Comparison of ENCODE assay signal across 8 mouse cellular contexts in genomic region chr19:10979184-10980168, GRCm38 (mm10). TPM values are rescaled to one million over a fixed set of nuclear protein-coding genes. Genes with fewer than 3 reads are reported as not detected.
DNase-seq lines count a peak whose midpoint lies in the region; ATAC-seq and TF ChIP-seq lines count a peak whose summit lies in the region.

No protein-coding gene starts in this region.

- DNase-seq in ES-CJ7 (ENCODE audit: low read depth, low spot score) = peak; percentile 90
- peak; percentile 69 for DNase-seq in cerebellum, adult 11-12 months
- peak; percentile 78 for DNase-seq in forebrain, postnatal 0 days
- DNase-seq in heart, postnatal 36 days = peak; percentile 78 to 84
- DNase-seq in layer of hippocampus, adult 18-20 months (ENCODE audit: low spot score in 2 of 2) = peak; percentile 29 to 77
- peak; percentile 84 to 87 for DNase-seq in lung, adult 18-20 months
- DNase-seq in telencephalon, adult 2 months (ENCODE audit: low read depth, low spot score) = peak; percentile 33

- WGBS in forebrain, postnatal 0 days = 15% methylated on average over 18 of the region's 18 CpGs
- 13% methylated on average over 18 of the region's 18 CpGs for WGBS in neural tube, embryonic 13.5 days

- H3K27me3 ChIP-seq in forebrain, postnatal 0 days (ENCODE audit: insufficient read depth, low read length) = no peaks in the 10 kb centered on the region
- no peaks in the 10 kb centered on the region for H3K27me3 ChIP-seq in neural tube, embryonic 13.5 days

- no peak overlapping the region for H3K9ac ChIP-seq in forebrain, postnatal 0 days
- no peak overlapping the region for H3K9ac ChIP-seq in neural tube, embryonic 13.5 days

- no peaks in the 10 kb centered on the region for H3K9me3 ChIP-seq in forebrain, postnatal 0 days (ENCODE audit: low read length)
- H3K9me3 ChIP-seq in neural tube, embryonic 13.5 days = no peaks in the 10 kb centered on the region

- peak; percentile 78 for ATAC-seq in forebrain, postnatal 0 days
- peak; percentile 57 for ATAC-seq in neural tube, embryonic 13.5 days (ENCODE audit: low read depth)

- no peaks in the 10 kb centered on the region for H3K4me1 ChIP-seq in forebrain, postnatal 0 days (ENCODE audit: insufficient read depth)
- H3K4me1 ChIP-seq in neural tube, embryonic 13.5 days (replicated peaks) = peaks cover 6% of the 10 kb centered on the region; the same call in 1 of the 2 replicates

- peak; percentile 80 for TF ChIP-seq CTCF in forebrain, postnatal 0 days (IDR thresholded peaks at IDR 0.05; ENCODE audit: low read depth)

- intact Hi-C loops in heart, postnatal 36 days (cut with DNase I) = loop anchor here (5.0 kb wide), 1 partner anchor 312 kb away; no protein-coding TSS in a partner anchor

- H3K36me3 ChIP-seq in forebrain, postnatal 0 days (ENCODE audit: insufficient read depth) = no peaks in the 10 kb centered on the region
- no peaks in the 10 kb centered on the region for H3K36me3 ChIP-seq in neural tube, embryonic 13.5 days

- H3K4me3 ChIP-seq in forebrain, postnatal 0 days (ENCODE audit: low read depth, low read length) = no peak overlapping the region
- H3K4me3 ChIP-seq in neural tube, embryonic 13.5 days = no peak overlapping the region

- H3K4me2 ChIP-seq in forebrain, postnatal 0 days (ENCODE audit: low read depth) = peak overlapping the region; percentile 28
- H3K4me2 ChIP-seq in neural tube, embryonic 13.5 days = peak overlapping the region; percentile 25

- no peak overlapping the region for H3K27ac ChIP-seq in forebrain, postnatal 0 days (ENCODE audit: low read depth, low read length)
- H3K27ac ChIP-seq in neural tube, embryonic 13.5 days (replicated peaks) = no peak overlapping the region

RNA-seq across cellular contexts. Expression of gene Ms4a10, which starts 5.0 kb away (rescaled TPM):
- not detected in 2 replicates for total RNA-seq in forebrain, postnatal 0 days (2014; rRNA removed)
- not detected in 2 replicates for polyA plus RNA-seq in forebrain, postnatal 0 days (2015; fragmentation: Nextera tagmentation; extraction: Ambion mirVana)
- total RNA-seq in heart, postnatal 36 days (2021) = not detected
- not detected for total RNA-seq in layer of hippocampus, adult 18-20 months (2021)
- polyA plus RNA-seq in neural tube, embryonic 13.5 days (2015; fragmentation: Nextera tagmentation; extraction: Ambion mirVana) = not detected in 2 replicates

RNA-seq across cellular contexts. Expression of gene Ms4a15, which starts 13.6 kb away (rescaled TPM):
- total RNA-seq in forebrain, postnatal 0 days (2014; rRNA removed) = 2.1 and 3.2 TPM in 2 replicates
- polyA plus RNA-seq in forebrain, postnatal 0 days (2015; fragmentation: Nextera tagmentation; extraction: Ambion mirVana) = 3.0 and 4.8 TPM in 2 replicates
- not detected for total RNA-seq in heart, postnatal 36 days (2021)
- not detected for total RNA-seq in layer of hippocampus, adult 18-20 months (2021)
- not detected in 2 replicates for polyA plus RNA-seq in neural tube, embryonic 13.5 days (2015; fragmentation: Nextera tagmentation; extraction: Ambion mirVana)

RNA-seq across cellular contexts. Expression of gene Ccdc86, which starts 30.4 kb away (rescaled TPM):
- 6.2 and 6.8 TPM in 2 replicates for total RNA-seq in forebrain, postnatal 0 days (2014; rRNA removed)
- 12.7 and 16.6 TPM in 2 replicates for polyA plus RNA-seq in forebrain, postnatal 0 days (2015; fragmentation: Nextera tagmentation; extraction: Ambion mirVana)
- total RNA-seq in heart, postnatal 36 days (2021) = 1 to 10 TPM; 6.3 to 6.5 TPM
- 1 to 10 TPM; 8.2 to 8.5 TPM for total RNA-seq in layer of hippocampus, adult 18-20 months (2021)
- 14.6 and 15.3 TPM in 2 replicates for polyA plus RNA-seq in neural tube, embryonic 13.5 days (2015; fragmentation: Nextera tagmentation; extraction: Ambion mirVana)

RNA-seq across cellular contexts. Expression of gene Ms4a18, which starts 38.4 kb away (rescaled TPM):
- not detected in 2 replicates for total RNA-seq in forebrain, postnatal 0 days (2014; rRNA removed)
- polyA plus RNA-seq in forebrain, postnatal 0 days (2015; fragmentation: Nextera tagmentation; extraction: Ambion mirVana) = not detected in 2 replicates
- total RNA-seq in heart, postnatal 36 days (2021) = not detected
- not detected for total RNA-seq in layer of hippocampus, adult 18-20 months (2021)
- not detected in 2 replicates for polyA plus RNA-seq in neural tube, embryonic 13.5 days (2015; fragmentation: Nextera tagmentation; extraction: Ambion mirVana)

RNA-seq across cellular contexts. Expression of gene Ptgdr2, which starts 42.5 kb away (rescaled TPM):
- total RNA-seq in forebrain, postnatal 0 days (2014; rRNA removed) = 0.57 and 0.77 TPM in 2 replicates
- 0.05 and 0.10 TPM in 2 replicates for polyA plus RNA-seq in forebrain, postnatal 0 days (2015; fragmentation: Nextera tagmentation; extraction: Ambion mirVana)
- total RNA-seq in heart, postnatal 36 days (2021) = under 1 TPM in 1 of 2 experiments, not detected in 1; 0.14 TPM
- under 1 TPM; 0.12 to 0.23 TPM for total RNA-seq in layer of hippocampus, adult 18-20 months (2021)
- polyA plus RNA-seq in neural tube, embryonic 13.5 days (2015; fragmentation: Nextera tagmentation; extraction: Ambion mirVana) = not detected in 2 replicates

Comparison
In these comparisons a context has a peak if more than half of its experiments do, and no peak if none do; other contexts are left out.
1. DNase-seq: peak in every context shown above with its lines; median percentile 90 in ES-CJ7; 86 in lung, adult 18-20 months; 81 in heart, postnatal 36 days; 78 in forebrain, postnatal 0 days; 69 in cerebellum, adult 11-12 months; 53 in layer of hippocampus, adult 18-20 months; 33 in telencephalon, adult 2 months.